Mouse (Mus musculus) erythroblast, embryonic 14.5 days (primary cell): ENCODE measurements around the gene Krr1. TPM values are rescaled to one million over a fixed set of nuclear protein-coding genes. Genes with fewer than 3 reads are reported as not detected.
A peak's percentile ranks its signal among the peaks of the same experiment; 100 is the strongest.

Source experiments
- H3K27me3 ChIP-seq: 2 replicates; pipeline ENCODE4 v1.6.1; 2012; ENCODE audit warnings: inconsistent platforms; ENCODE audit not compliant: control insufficient read depth
- H3K36me3 ChIP-seq: 2 replicates; pipeline ENCODE4 v1.6.1; 2012; ENCODE audit warnings: mild to moderate bottlenecking, inconsistent platforms; ENCODE audit not compliant: control insufficient read depth
- H3K4me1 ChIP-seq: 2 replicates; pipeline ENCODE4 v1.6.1; 2012; ENCODE audit warnings: inconsistent platforms; ENCODE audit not compliant: control insufficient read depth
- H3K4me3 ChIP-seq: replicated peaks from 2 replicates; pipeline ENCODE3; 2012; ENCODE audit warnings: moderate library complexity, mild to moderate bottlenecking, inconsistent platforms
- H3K9me3 ChIP-seq: 2 replicates; pipeline ENCODE4 v1.6.1; 2012; ENCODE audit warnings: low read length, inconsistent platforms, mixed read lengths; ENCODE audit not compliant: control insufficient read depth
- GATA1 ChIP-seq: IDR thresholded peaks from 2 replicates; pipeline ENCODE4 v1.6.1; 2012; ENCODE audit warnings: low read length, inconsistent platforms, mixed read lengths
- TAL1 ChIP-seq: IDR thresholded peaks from 3 replicates; pipeline ENCODE4 v1.6.1; 2012; ENCODE audit warnings: low read length, inconsistent platforms, mixed read lengths
- polyA plus RNA-seq: library from polyadenylated mRNA; stranded (reverse); fragments of >175 nt; gene quantifications from 2 replicates; pipeline ENCODE4 v1.2.3, GENCODE M21; 2012

Krr1 gene
- 0.06 and 0.08 TPM in 2 replicates for polyA plus RNA-seq

DNA sequence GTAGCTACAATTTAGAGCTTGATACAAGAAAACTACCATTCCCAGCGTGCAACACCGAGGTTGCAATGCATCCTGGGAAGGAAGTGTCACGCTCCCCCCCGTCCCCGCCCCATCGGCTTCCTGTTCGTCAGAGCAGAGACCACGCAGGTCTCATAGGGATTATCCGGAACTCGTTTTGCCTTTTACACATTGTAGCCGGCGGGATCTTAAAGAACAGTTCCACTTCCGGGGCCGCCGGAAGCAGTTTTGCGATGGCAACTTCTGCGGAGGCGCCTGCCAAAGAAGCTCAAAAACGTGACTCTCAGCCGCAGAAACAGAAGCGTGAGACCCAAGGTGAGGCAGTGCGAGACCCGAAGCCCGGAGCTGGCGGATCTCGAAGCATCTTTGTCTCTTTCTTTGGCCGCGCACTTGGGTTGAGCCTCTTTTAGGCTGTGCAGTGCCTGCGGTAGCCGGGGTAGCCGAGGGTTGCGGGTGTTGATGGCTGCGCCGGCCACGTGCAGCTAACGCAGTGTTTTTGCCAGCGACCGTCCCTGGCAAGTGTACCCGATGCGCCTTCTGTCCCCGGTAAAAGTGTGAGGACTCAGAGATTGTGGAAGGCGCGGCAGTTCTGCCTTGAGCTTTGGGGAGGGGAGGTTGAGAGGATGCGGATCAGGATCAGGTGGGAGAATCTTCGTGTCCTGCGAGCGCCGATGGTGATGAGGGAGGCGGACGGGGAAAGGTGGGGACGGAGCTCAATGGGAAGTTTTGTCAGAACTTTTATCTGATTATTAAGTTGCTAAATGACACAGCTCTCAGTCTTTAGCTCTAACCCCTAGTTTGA is at the start of gene Krr1:
TSS of gene Krr1 (plus strand) at position 123 of the 820 bp plus-strand sequence.
- peak within 1 kb of the TSS; percentile 87 for H3K4me3 ChIP-seq
- H3K4me1 ChIP-seq = peaks cover 17% of the 10 kb centered on the region
- no peak for TF ChIP-seq TAL1
- H3K9me3 ChIP-seq = no peaks in the 10 kb centered on the region
- H3K36me3 ChIP-seq = peaks cover 25% of the 10 kb centered on the region
- H3K27me3 ChIP-seq = peaks cover 5% of the 10 kb centered on the region

DNA sequence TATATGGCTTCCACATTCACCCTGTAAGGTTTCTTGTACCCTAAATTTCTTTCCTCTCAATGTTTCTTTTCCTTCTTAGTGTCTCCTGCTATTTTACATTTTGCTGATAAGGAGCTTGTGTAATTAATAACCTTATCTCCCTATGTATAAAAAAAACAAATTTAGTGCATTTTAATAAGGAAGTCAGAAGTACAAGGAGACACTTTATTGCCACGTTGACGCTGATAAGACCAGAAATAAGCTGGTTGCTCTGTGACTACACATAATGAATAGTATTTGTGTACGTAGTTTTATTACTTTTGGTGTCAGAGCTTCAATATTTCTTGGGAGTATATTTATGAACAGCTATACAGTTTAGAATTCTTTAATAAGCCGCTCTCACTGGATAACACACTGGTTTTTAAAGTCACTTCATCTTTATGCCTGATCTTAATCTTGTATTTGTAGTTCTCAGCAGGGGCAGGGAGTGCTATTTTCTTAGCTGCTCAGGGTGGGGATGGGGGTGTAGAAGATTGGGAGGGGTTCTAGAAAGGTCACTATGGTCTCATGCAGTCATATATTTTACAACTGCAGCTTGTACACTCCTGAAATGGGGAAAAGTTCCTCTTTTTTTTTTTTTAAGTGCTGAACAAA is 48.8 kb upstream of the Krr1 start:
- no peak overlapping the region for H3K4me3 ChIP-seq
- peaks cover 12% of the 10 kb centered on the region for H3K4me1 ChIP-seq
- no peak for TF ChIP-seq TAL1
- no peak for TF ChIP-seq GATA1

DNA sequence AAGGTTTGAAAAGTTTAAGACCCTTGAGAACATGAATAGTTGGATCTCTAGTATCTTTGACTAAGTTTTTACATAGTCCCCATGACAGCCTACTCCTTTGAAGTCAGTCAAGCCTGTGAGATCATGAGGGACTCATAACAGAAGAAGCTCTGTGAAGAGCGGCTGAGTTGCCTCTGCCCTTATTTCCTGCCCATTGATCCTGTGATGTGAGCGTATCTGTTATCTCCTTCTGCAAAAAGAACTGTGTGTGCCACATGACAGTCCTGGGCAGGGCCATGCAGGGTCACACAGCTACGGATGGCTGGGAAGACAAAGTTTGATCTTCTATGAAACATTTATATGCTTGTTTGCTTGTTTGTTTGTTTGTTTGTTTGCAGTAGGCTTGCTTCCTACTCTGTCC is 48.3 kb upstream of the Krr1 start:
- no peaks in the 10 kb centered on the region for H3K9me3 ChIP-seq
- no peaks in the 10 kb centered on the region for H3K27me3 ChIP-seq
- H3K36me3 ChIP-seq = no peaks in the 10 kb centered on the region
- TF ChIP-seq TAL1 (no peak), GATA1 (no peak)
- H3K4me3 ChIP-seq = no peak overlapping the region
- H3K4me1 ChIP-seq = peaks cover 12% of the 10 kb centered on the region

More for the DNA sequence above, 48.8 kb upstream of the Krr1 start:
- no peaks in the 10 kb centered on the region for H3K36me3 ChIP-seq
- H3K27me3 ChIP-seq = no peaks in the 10 kb centered on the region
- no peaks in the 10 kb centered on the region for H3K9me3 ChIP-seq

DNA sequence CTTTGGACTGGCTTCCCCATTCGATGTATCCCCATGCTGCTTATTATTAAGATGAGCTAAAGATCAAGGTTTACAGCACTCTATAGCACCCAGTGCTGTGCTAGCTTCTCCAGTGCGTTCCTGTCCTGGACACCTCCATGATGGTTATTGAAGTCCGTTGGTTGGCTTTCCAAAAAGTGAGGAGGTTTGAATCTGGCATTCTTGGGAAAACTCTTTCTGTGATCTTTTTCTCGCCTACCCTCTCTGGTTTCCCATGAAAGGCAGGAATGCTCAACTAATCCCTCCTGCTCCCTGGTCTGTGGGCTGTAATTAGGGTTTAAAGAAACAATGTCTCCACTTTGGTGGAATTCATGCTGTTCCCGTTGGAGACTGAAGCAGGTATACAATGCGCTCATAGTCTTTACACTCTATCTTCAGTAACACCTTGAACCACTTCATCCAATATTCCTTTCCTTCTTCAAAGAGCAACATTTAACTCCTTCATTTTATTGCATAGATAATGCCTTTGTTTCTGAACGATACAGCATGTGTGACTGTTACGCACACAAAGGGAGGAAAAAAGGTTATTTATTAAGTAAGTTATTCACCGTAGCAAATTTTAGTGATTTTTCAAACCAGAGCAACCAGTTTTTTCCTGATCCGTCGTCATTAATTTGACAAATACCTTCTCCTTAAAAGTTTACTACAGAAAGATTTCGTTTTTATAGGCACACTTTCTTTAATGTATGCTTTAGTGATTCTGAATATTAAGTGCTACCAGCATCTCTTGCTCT is 47.6 kb upstream of the Krr1 start:
- no peaks in the 10 kb centered on the region for H3K36me3 ChIP-seq
- peaks cover 4% of the 10 kb centered on the region for H3K4me1 ChIP-seq
- no peaks in the 10 kb centered on the region for H3K27me3 ChIP-seq
- no peaks in the 10 kb centered on the region for H3K9me3 ChIP-seq
- H3K4me3 ChIP-seq = no peak overlapping the region
- TF ChIP-seq GATA1 (no peak), TAL1 (no peak)

DNA sequence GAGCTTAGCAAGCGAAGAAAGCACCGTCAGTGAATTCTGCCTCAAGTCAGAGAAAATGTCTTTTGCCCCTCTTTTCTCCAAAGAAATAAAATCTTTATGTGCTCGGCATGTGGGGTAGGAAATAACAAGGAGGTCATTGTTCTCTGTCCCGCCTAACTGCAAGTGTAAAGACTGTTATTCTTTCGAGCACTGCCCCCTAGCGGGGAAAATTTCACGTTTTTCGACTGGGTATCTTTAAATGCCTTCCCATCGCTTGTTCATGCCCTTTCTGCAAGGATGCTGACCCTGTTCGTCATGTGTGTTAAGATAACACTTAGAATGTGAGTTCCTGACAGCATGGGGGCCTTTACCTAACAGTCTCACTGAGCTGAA is 47.0 kb upstream of the Krr1 start:
- Histone ChIP-seq H3K36me3 (no peaks in the 10 kb centered on the region), H3K4me1 (peaks cover 3% of the 10 kb centered on the region; the same call in 1 of the 2 replicates), H3K9me3 (no peaks in the 10 kb centered on the region), H3K4me3 (no peak overlapping the region), H3K27me3 (no peaks in the 10 kb centered on the region)
- TF ChIP-seq TAL1 (no peak), GATA1 (no peak)

DNA sequence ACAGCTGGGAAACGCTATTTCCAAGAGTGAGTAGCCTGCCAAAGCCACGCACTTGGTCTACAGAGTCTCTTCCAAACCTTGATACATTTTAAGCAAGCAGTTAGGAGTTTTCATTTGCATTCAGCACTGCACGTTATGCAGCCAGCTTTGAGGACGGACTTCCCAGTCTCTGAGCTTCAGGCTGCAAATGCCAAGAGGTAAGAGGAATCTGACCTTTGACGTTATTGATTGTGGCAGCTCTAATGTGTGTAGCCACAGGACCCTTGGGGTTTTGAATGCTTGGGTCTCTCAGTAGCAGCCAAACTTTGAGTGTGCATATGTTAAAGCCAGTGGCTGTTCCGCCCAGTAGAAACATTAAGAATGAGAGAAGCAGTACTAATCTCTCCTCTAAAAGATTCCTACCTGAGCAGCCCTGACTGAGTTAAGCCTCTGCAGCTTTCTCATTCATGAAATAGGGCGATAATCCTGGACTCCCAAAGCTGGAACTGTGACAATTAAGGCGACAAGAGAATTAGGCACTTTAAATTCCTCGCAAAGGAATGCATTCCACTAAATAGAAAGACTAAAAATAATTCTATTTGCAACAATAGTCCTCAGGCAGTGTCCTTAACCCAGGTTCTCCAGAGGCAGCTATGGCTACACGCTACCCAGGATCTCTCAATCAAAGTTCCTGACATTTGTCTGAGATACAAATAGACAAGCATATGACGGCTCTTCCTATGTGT is 39.7 kb upstream of the Krr1 start:
- H3K4me3 ChIP-seq = no peak overlapping the region
- TF ChIP-seq GATA1 (no peak), TAL1 (no peak)
- no peaks in the 10 kb centered on the region for H3K9me3 ChIP-seq
- no peaks in the 10 kb centered on the region for H3K27me3 ChIP-seq
- no peaks in the 10 kb centered on the region; the same call in 1 of the 2 replicates for H3K4me1 ChIP-seq
- no peaks in the 10 kb centered on the region for H3K36me3 ChIP-seq

DNA sequence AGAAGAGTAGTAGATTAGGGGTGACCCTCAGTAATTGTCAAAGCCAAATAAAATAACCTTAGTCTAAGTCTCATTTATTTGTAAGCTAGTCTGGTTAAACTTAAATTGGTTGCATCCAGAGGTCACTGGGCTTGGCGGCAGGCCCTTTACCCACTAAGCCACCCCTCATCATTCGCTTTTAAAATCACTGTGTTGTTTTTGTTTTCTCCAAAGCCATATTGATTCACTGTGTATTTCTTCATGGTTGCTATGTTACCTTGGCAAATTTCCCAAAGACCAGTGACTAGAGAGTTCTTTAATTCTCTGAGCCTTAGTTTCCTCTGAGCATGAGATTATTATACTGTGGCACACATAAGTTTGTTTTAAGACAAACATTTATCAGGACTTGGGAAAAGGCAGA is 37.3 kb upstream of the Krr1 start:
- Histone ChIP-seq H3K27me3 (no peaks in the 10 kb centered on the region), H3K4me3 (no peak overlapping the region), H3K36me3 (no peaks in the 10 kb centered on the region), H3K9me3 (no peaks in the 10 kb centered on the region), H3K4me1 (no peaks in the 10 kb centered on the region)
- no peak for TF ChIP-seq TAL1
- no peak for TF ChIP-seq GATA1

DNA sequence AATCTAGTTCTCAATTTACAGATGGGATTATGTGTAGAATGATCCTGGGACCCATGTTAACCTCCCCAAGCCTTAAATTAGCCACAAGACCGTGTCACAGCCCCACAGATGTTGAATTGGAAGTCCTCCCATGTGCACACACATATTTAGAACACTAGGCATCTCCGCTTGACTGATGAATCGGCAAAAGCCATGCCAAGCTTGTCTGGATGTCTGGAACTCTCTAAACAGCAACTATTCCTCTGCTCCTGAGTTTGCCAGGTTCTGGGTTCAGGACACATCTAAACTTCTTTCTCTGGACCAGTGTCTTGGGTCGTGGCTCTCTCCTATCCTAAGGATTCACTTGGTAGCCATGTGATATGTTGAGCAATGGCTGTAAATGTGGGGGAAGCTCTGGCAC is 36.4 kb upstream of the Krr1 start:
- Histone ChIP-seq H3K9me3 (no peaks in the 10 kb centered on the region), H3K4me1 (no peaks in the 10 kb centered on the region), H3K36me3 (no peaks in the 10 kb centered on the region), H3K27me3 (no peaks in the 10 kb centered on the region), H3K4me3 (no peak overlapping the region)
- no peak for TF ChIP-seq GATA1
- no peak for TF ChIP-seq TAL1
